Mouse (Mus musculus) embryonic stem cell, embryonic (primary cell): ENCODE measurements around the gene Cuta.

Source experiments
- CTCF ChIA-PET, 4 experiments: fragments of 300-600 bp in 2 of 4; fragments of 350-600 bp in 2 of 4; sonication (Branson Sonifier 250); formaldehyde crosslinking; loops; one replicate each; lab custom pipeline; 2022; ENCODE audit warnings: inconsistent platforms in 2 of 4; lab: Charles Lee
- POLR2A ChIA-PET, 4 experiments: fragments of 300-600 bp in 2 of 4; fragments of 350-600 bp in 2 of 4; sonication (Branson Sonifier 250); formaldehyde crosslinking; loops; one replicate each; lab custom pipeline; 2022; ENCODE audit warnings: antibody characterized with exemption in 4 of 4, inconsistent platforms in 1 of 4; lab: Charles Lee

Cuta gene

GRCm38 (mm10) chr17:26966993-26967392 is 27.6 kb upstream of the Cuta start:
- CTCF ChIA-PET: interaction anchor here in 2 of 4 experiments (0.6 to 1.2 kb wide), 2 partner anchors 17 to 50 kb away, joined by 3 read pairs; partner anchors contain the start of gene Kifc5b (in 1 of the 2)
- POLR2A ChIA-PET: interaction anchor here in 2 of 4 experiments (0.6 to 2.3 kb wide), 8 partner anchors 14 to 429 kb away, joined by 3 to 10 read pairs (median 3); partner anchors contain the start of gene Cuta (in 1 of the 2)

- ChIA-PET CTCF (interaction anchor here in 2 of 4 experiments (0.6 to 1.0 kb wide), 4 partner anchors 16 to 179 kb away, joined by 3 to 5 read pairs (median 4); partner anchors contain the start of genes Kifc5b (in 1 of the 2) and Uqcc2 (in 1 of the 2)), POLR2A (interaction anchor here in 3 of 4 experiments (0.7 to 3.8 kb wide), 10 partner anchors 9 to 47 kb away, joined by 3 to 22 read pairs (median 4); partner anchors contain the start of genes Zbtb9 (in 2 of the 3) and Phf1 (in 1 of the 3))
Measured at GRCm38 (mm10) chr17:26961572-26962240, 22.3 kb upstream of the Cuta start.

- CTCF ChIA-PET: interaction anchor here in 3 of 4 experiments (0.5 to 1.1 kb wide), 4 partner anchors 16 to 165 kb away, joined by 3 to 4 read pairs (median 4); no protein-coding TSS in a partner anchor
- POLR2A ChIA-PET: interaction anchor here in 3 of 4 experiments (0.6 to 3.0 kb wide), 3 partner anchors 14 to 1529 kb away, joined by 3 to 13 read pairs (median 3); partner anchors contain the start of gene Zbtb9 (in 1 of the 3)
Measured at GRCm38 (mm10) chr17:26959815-26960214, 20.4 kb upstream of the Cuta start.

GRCm38 (mm10) chr17:26958880-26959279 is 19.5 kb upstream of the Cuta start:
- ChIA-PET POLR2A (interaction anchor here in 2 of 4 experiments (0.8 to 1.3 kb wide), 5 partner anchors 9 to 69 kb away, joined by 3 to 10 read pairs (median 4); partner anchors contain the start of genes Cuta (in 1 of the 2) and Zbtb9 (in 1 of the 2)), CTCF (interaction anchor here (0.5 to 1.5 kb wide), 9 partner anchors 9 to 254 kb away, joined by 3 to 6 read pairs (median 4); partner anchors contain the start of gene Kifc5b (in 1 of the 4))

GRCm38 (mm10) chr17:26957872-26958271 is 18.5 kb upstream of the Cuta start:
- CTCF ChIA-PET: interaction anchor here in 1 of 4 experiments (0.9 kb wide), 1 partner anchor 44 kb away, joined by 3 read pairs; no protein-coding TSS in a partner anchor
- POLR2A ChIA-PET: interaction anchor here in 2 of 4 experiments (1.0 to 1.3 kb wide), 3 partner anchors 8 to 37 kb away, joined by 3 to 4 read pairs (median 4); partner anchors contain the start of gene Cuta (in 1 of the 2)

- ChIA-PET POLR2A (interaction anchor here in 2 of 4 experiments (0.7 to 1.3 kb wide), 3 partner anchors 17 to 59 kb away, joined by 3 to 5 read pairs (median 4); partner anchors contain the start of genes Cuta (in 1 of the 2) and Kifc5b (in 1 of the 2)), CTCF (interaction anchor here in 1 of 4 experiments (0.6 kb wide), 1 partner anchor 82 kb away, joined by 8 read pairs; no protein-coding TSS in a partner anchor)
Measured at GRCm38 (mm10) chr17:26956895-26957294, 17.5 kb upstream of the Cuta start.

GRCm38 (mm10) chr17:26956309-26956708 is 16.9 kb upstream of the Cuta start:
- ChIA-PET CTCF (no interaction called here), POLR2A (interaction anchor here in 3 of 4 experiments (0.5 to 1.3 kb wide), 5 partner anchors 8 to 58 kb away, joined by 3 to 5 read pairs (median 4); partner anchors contain the start of genes Cuta (in 1 of the 3) and Kifc5b (in 1 of the 3))

- CTCF ChIA-PET: interaction anchor here in 1 of 4 experiments (1.2 kb wide), 1 partner anchor 10 kb away, joined by 5 read pairs; no protein-coding TSS in a partner anchor
- POLR2A ChIA-PET: interaction anchor here in 1 of 4 experiments (0.7 to 1.9 kb wide), 5 partner anchors 7 to 69 kb away, joined by 3 to 4 read pairs (median 3); no protein-coding TSS in a partner anchor
Measured at GRCm38 (mm10) chr17:26953726-26954125, 14.4 kb upstream of the Cuta start.

- ChIA-PET CTCF (interaction anchor here in 2 of 4 experiments (0.5 to 1.2 kb wide), 2 partner anchors 11 to 16 kb away, joined by 5 to 9 read pairs; no protein-coding TSS in a partner anchor), POLR2A (interaction anchor here in 2 of 4 experiments (0.5 to 1.9 kb wide), 12 partner anchors 8 to 152 kb away, joined by 3 to 10 read pairs (median 4); partner anchors contain the start of genes Cuta (in 1 of the 2) and Zbtb9 (in 1 of the 2))
Measured at GRCm38 (mm10) chr17:26953201-26953600, 13.8 kb upstream of the Cuta start.

GRCm38 (mm10) chr17:26951952-26952877 is 12.8 kb upstream of the Cuta start:
- ChIA-PET POLR2A (interaction anchor here in 3 of 4 experiments (0.6 to 2.3 kb wide), 21 partner anchors 9 to 662 kb away, joined by 3 to 11 read pairs (median 5); partner anchors contain the start of genes Cuta (in 2 of the 3) and Zbtb9 (in 2 of the 3)), CTCF (interaction anchor here in 2 of 4 experiments (0.5 to 1.2 kb wide), 3 partner anchors 12 to 1246 kb away, joined by 5 to 11 read pairs (median 9); no protein-coding TSS in a partner anchor)

- ChIA-PET CTCF (interaction anchor here in 1 of 4 experiments (0.7 kb wide), 1 partner anchor 1247 kb away, joined by 11 read pairs; no protein-coding TSS in a partner anchor), POLR2A (interaction anchor here in 3 of 4 experiments (0.5 to 2.3 kb wide), 13 partner anchors 10 to 903 kb away, joined by 3 to 11 read pairs (median 5); partner anchors contain the start of genes Cuta (in 2 of the 3) and Zbtb9 (in 1 of the 3))
Measured at GRCm38 (mm10) chr17:26951406-26951805, 12.0 kb upstream of the Cuta start.

- ChIA-PET POLR2A (interaction anchor here in 2 of 4 experiments (0.5 to 2.3 kb wide), 7 partner anchors 11 to 903 kb away, joined by 3 to 11 read pairs (median 6); partner anchors contain the start of genes Cuta (in 2 of the 2) and Phf1 (in 1 of the 2)), CTCF (interaction anchor here in 1 of 4 experiments (1.2 kb wide), 1 partner anchor 22 kb away, joined by 3 read pairs; the partner anchor contains the start of gene Zbtb9)
Measured at GRCm38 (mm10) chr17:26950560-26951288, 11.4 kb upstream of the Cuta start.

GRCm38 (mm10) chr17:26949866-26950265 is 10.5 kb upstream of the Cuta start:
- CTCF ChIA-PET: interaction anchor here in 2 of 4 experiments (1.0 to 1.2 kb wide), 3 partner anchors 9 to 23 kb away, joined by 3 read pairs; partner anchors contain the start of gene Zbtb9 (in 1 of the 2)
- POLR2A ChIA-PET: interaction anchor here in 2 of 4 experiments (0.6 to 1.9 kb wide), 6 partner anchors 9 to 28 kb away, joined by 3 to 6 read pairs (median 4); partner anchors contain the start of genes Phf1 (in 2 of the 2) and Cuta (in 1 of the 2)

- CTCF ChIA-PET: interaction anchor here in 2 of 4 experiments (0.5 to 1.2 kb wide), 4 partner anchors 10 to 241 kb away, joined by 3 read pairs; partner anchors contain the start of gene Zbtb9 (in 1 of the 2)
- POLR2A ChIA-PET: interaction anchor here in 2 of 4 experiments (0.8 to 1.9 kb wide), 6 partner anchors 10 to 16 kb away, joined by 3 to 6 read pairs (median 4); partner anchors contain the start of genes Phf1 (in 2 of the 2) and Cuta (in 1 of the 2)
Measured at GRCm38 (mm10) chr17:26949051-26949577, 9.7 kb upstream of the Cuta start.
